Comparison of ENCODE assay signal across 10 mouse cellular contexts in genomic region chr8:57842462-57843391, GRCm38 (mm10).
A peak's percentile ranks its signal among the peaks of the same experiment; 100 is the strongest.
DNase-seq lines count a peak whose midpoint lies in the region; ATAC-seq and TF ChIP-seq lines count a peak whose summit lies in the region.
"Had no signal": no experiment of that assay in that cellular context is flagged by ENCODE, and none has a peak within 500 bp of the region (broad histone marks: within the 10 kb centered on the region; RNA-seq: fewer than 3 reads in every experiment).

No protein-coding gene starts in this region.

- peak; percentile 83 for ATAC-seq in cerebellum, adult (ENCODE audit: insufficient number of reproducible peaks, low FRiP score, low TSS enrichment)
- peak; percentile 92 for ATAC-seq in forebrain, postnatal 0 days

- H3K4me3 ChIP-seq in layer of hippocampus, adult 2 months, result no peak overlapping the region
- H3K4me3 ChIP-seq in forebrain, postnatal 0 days (ENCODE audit: low read depth, low read length), result no peak overlapping the region
- H3K4me3 ChIP-seq: neural tube, embryonic 13.5 days had no signal

- H3K27me3 ChIP-seq in forebrain, postnatal 0 days (ENCODE audit: insufficient read depth, low read length), result no peaks in the 10 kb centered on the region
- H3K27me3 ChIP-seq: neural tube, embryonic 13.5 days had no signal

- no peak for TF ChIP-seq CTCF in layer of hippocampus, adult 2 months (conservative IDR thresholded peaks at IDR 0.05)
- TF ChIP-seq CTCF in forebrain, postnatal 0 days (IDR thresholded peaks at IDR 0.05; ENCODE audit: low read depth), result peak; percentile 18; the same call in 1 of the 2 replicates

- H3K9me3 ChIP-seq in forebrain, postnatal 0 days (ENCODE audit: low read length), result no peaks in the 10 kb centered on the region
- H3K9me3 ChIP-seq: neural tube, embryonic 13.5 days had no signal

- no peaks in the 10 kb centered on the region for H3K4me1 ChIP-seq in forebrain, postnatal 0 days (ENCODE audit: insufficient read depth)
- H3K4me1 ChIP-seq: neural tube, embryonic 13.5 days had no signal

- peak overlapping the region; percentile 74 for H3K27ac ChIP-seq in layer of hippocampus, adult 2 months
- peak overlapping the region; percentile 64; the same call in 1 of the 2 replicates for H3K27ac ChIP-seq in forebrain, postnatal 0 days (ENCODE audit: low read depth, low read length)
- H3K27ac ChIP-seq: neural tube, embryonic 13.5 days had no signal

- no peak for DNase-seq in cerebellum, postnatal 4 days (ENCODE audit: low spot score in 2 of 2)
- peak; percentile 13 to 57 for DNase-seq in layer of hippocampus, adult 2 months (ENCODE audit: low spot score in 2 of 2)
- DNase-seq in layer of hippocampus, adult 9-10 months (ENCODE audit: low spot score), result no peak
- DNase-seq in brain, embryonic 18.5 days (ENCODE audit: low read depth, low spot score), result peak; percentile 80
- peak; percentile 86 for DNase-seq in forebrain, postnatal 0 days
- DNase-seq in urinary bladder, adult 18-20 months (ENCODE audit: low spot score in 2 of 2), result no peak
- DNase-seq in testis, postnatal 10 days (ENCODE audit: low spot score), result no peak
- DNase-seq: gastrocnemius, postnatal 36 days had no signal

- no peak overlapping the region for H3K9ac ChIP-seq in forebrain, postnatal 0 days
- H3K9ac ChIP-seq: neural tube, embryonic 13.5 days had no signal

- no peaks in the 10 kb centered on the region for H3K36me3 ChIP-seq in forebrain, postnatal 0 days (ENCODE audit: insufficient read depth)
- H3K36me3 ChIP-seq: neural tube, embryonic 13.5 days had no signal

- H3K4me2 ChIP-seq in forebrain, postnatal 0 days (ENCODE audit: low read depth), result no peak overlapping the region
- H3K4me2 ChIP-seq: neural tube, embryonic 13.5 days had no signal

- WGBS in forebrain, postnatal 0 days, result 36% methylated on average over 13 of the region's 13 CpGs

Comparison
In these comparisons a context has a peak if more than half of its experiments do, and no peak if none do; other contexts are left out.
1. DNase-seq: peak in layer of hippocampus, adult 2 months (2 of 2), brain, embryonic 18.5 days (single experiment) and forebrain, postnatal 0 days (single experiment); none in cerebellum, postnatal 4 days (0 of 2), layer of hippocampus, adult 9-10 months (single experiment), urinary bladder, adult 18-20 months (0 of 2) and testis, postnatal 10 days (single experiment).